Mouse (Mus musculus): ENCODE results near the gene Gm21972. TPM values are rescaled to one million over a fixed set of nuclear protein-coding genes. Genes with fewer than 3 reads are reported as not detected.

The Gm21972 gene
- total RNA-seq, 2 experiments from 2014 or later = 4.0 to 4.6 TPM

Other genes with a start within 250 kb of the Gm21972 start
- gene Itm2c, start 239.4 kb upstream of the Gm21972 start, total RNA-seq (2021) = 100 to 1,000 TPM; 412 to 422 TPM
- 1 to 10 TPM in 1 of 2 experiments, under 1 TPM in 1; 0.45 to 1.1 TPM for gene 4933407L21Rik, start 205.2 kb upstream of the Gm21972 start, total RNA-seq (2021)
- gene Gpr55, start 172.6 kb upstream of the Gm21972 start, total RNA-seq (2021) = under 1 TPM; 0.59 to 0.73 TPM
- not detected for gene Spata3, start 116.8 kb upstream of the Gm21972 start, total RNA-seq (2021)
- 1 to 10 TPM; 1.0 to 3.4 TPM for gene 2810459M11Rik, start 87.8 kb upstream of the Gm21972 start, total RNA-seq (2021)
- gene Psmd1, start 69.2 kb upstream of the Gm21972 start, total RNA-seq (2021) = 100 to 1,000 TPM; 113 to 114 TPM
- under 1 TPM; 0.45 to 0.56 TPM for gene Htr2b, start 21.7 kb upstream of the Gm21972 start, total RNA-seq (2021)
- gene Armc9, start 21.1 kb downstream of the Gm21972 start, total RNA-seq (2021) = 10 to 100 TPM; 16.1 to 16.8 TPM
- gene B3gnt7, start 169.2 kb downstream of the Gm21972 start, total RNA-seq (2021) = 1 to 10 TPM in 1 of 2 experiments, under 1 TPM in 1; 0.96 to 2.2 TPM
- gene Ncl, start 225.8 kb downstream of the Gm21972 start, total RNA-seq (2021) = 100 to 1,000 TPM; 335 to 347 TPM